Mouse (Mus musculus): ENCODE results near the gene B3gnt8. TPM values are rescaled to one million over a fixed set of nuclear protein-coding genes. Genes with fewer than 3 reads are reported as not detected.

Gene B3gnt8
- total RNA-seq, 1 experiment from 2014 or later: 4.2 TPM

- ATAC-seq (replicated peaks; ENCODE audit: low read depth, poor library complexity, severe bottlenecking): no peak
Observed at GRCm38 (mm10) chr7:25655601-25656428, 29.4 kb downstream of the B3gnt8 start.

- no peak for ATAC-seq (replicated peaks; ENCODE audit: low read depth, poor library complexity, severe bottlenecking)
Observed at GRCm38 (mm10) chr7:25657785-25658184, 31.3 kb downstream of the B3gnt8 start.

DNA sequence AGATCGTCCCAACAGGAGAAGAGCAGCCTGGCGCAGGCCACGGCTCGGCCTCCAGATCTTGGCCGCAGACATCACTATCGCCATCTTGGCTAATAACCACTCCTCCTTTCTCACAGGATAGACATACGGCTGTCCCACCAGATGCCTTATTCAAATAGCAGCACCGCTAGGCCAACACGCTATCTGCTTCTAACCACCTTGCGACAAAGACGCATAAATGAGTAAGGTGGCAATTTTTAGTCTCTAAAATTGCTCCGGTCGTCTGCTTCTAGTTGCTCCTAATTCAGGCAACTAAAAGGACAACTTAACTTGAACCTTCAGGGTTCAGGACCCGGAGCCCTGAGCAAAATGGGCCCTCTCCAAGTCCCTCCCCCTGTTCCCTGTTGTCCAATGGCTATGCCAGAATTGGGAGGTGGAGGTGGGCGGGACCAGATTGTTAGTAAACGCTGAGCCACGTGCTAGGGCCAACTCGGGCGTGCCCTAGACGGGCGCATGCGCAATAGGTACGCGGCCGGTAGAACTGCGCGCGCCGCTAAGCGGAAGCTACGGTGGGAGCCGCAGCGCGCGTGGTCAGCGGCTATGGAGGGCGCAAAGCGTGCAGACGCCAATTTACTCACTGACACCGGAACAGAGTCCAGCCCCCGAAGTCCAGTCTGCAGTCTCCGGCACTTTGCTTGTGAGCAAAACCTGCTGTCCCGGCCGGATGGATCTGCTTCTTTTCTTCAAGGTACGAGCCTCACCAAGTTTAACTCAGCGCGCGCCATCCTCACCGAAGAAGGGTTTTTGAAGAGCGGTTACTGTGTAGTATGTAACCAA, 32.4 kb downstream of the B3gnt8 start, which contains the start of the genes Bckdha and Exosc5:
Gene Bckdha (minus strand): TSS at position 325 of the 816 bp plus-strand sequence.
Gene Exosc5 (plus strand): TSS at position 508 of the 816 bp plus-strand sequence.
- ATAC-seq (replicated peaks; ENCODE audit: low read depth, poor library complexity, severe bottlenecking): peak; percentile 97

DNA sequence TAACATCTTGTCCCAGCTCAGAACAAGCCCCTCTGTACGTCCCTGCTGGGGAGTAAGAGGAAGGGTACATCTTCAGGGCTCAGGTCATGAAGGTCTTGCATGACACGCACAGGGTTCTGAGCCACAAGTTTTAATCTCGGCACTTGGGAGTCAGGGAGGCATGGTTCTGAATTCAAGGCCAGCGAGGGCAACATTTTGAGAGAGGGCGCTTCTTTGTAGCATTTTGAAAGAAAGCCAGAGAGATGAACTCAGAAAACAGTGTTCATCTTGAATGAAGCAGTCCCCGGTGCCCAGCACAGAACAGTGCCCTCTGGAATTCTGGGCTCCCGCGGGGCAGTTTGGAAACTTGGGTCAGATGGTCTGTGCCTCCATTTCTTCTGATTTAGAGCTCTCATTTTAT, 39.9 kb downstream of the B3gnt8 start:
- no peak for ATAC-seq (replicated peaks; ENCODE audit: low read depth, poor library complexity, severe bottlenecking)

- no peak for ATAC-seq (replicated peaks; ENCODE audit: low read depth, poor library complexity, severe bottlenecking)
Observed at GRCm38 (mm10) chr7:25669158-25669557, 42.7 kb downstream of the B3gnt8 start.

- no peak for ATAC-seq (replicated peaks; ENCODE audit: low read depth, poor library complexity, severe bottlenecking)
Observed at GRCm38 (mm10) chr7:25669631-25670030, 43.2 kb downstream of the B3gnt8 start.

GRCm38 (mm10) chr7:25670096-25670495, 43.6 kb downstream of the B3gnt8 start:
- ATAC-seq (replicated peaks; ENCODE audit: low read depth, poor library complexity, severe bottlenecking): no peak

DNA sequence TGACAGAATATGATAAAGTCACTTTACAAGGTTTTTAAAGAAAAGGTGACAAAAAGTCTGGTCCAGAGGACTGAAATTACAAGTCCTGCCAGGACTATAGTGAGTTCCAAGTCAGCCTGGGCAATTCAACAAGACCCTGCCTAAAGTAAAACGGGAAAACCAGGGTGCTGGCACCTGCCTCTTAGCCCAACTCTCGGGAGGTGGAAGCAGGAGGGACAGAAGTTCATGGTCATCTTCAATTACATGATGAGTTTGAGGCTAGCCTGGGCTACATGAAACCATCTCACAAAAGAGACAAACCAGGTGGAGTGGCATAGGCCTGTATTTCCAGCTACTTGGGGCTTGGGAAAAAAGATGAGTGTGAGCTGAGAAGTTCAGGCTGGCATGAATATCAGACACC, 45.2 kb downstream of the B3gnt8 start:
- ATAC-seq (replicated peaks; ENCODE audit: low read depth, poor library complexity, severe bottlenecking): no peak

DNA sequence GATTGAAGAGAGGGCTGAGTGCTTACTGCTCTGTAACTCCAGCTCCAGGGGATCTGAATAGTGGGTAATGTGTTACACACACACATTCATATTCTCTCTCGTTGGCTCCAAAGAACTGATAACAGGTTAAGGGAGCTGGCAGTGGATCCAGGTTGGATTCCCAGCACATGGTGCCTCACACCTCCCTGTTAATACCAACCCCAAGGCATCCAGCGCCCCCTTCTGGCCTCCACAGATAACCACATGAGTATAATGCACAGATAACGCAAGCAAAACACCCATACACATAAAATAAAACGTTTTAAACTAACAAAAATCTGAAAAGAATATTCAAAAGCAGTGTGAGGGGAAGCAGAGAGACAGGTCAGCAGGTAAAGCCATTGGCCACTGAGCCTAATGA, 46.0 kb downstream of the B3gnt8 start:
- no peak for ATAC-seq (replicated peaks; ENCODE audit: low read depth, poor library complexity, severe bottlenecking)

DNA sequence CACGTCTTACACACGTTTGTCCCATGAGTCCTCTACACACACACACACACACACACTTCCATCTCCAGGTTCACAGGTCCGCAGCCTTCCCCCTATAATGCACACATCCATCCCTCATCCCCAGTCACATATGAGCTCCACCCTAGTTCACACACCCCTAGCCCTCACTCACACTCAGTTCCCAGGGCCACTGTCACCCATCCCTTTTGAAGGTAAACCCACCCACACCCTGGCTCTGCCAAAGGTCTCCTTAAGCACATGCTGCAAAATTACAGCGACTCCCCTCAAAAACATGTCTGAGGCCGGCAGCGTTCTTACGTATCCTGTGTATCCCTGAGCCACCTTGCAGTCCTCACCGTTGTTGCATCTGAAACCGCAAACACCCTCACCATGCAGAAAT, 47.8 kb downstream of the B3gnt8 start:
- ATAC-seq (replicated peaks; ENCODE audit: low read depth, poor library complexity, severe bottlenecking): peak; percentile 23

GRCm38 (mm10) chr7:25674719-25675300, 48.4 kb downstream of the B3gnt8 start, which contains the start of gene Tmem91:
TSS of gene Tmem91 (minus strand) at chr7:25675166.
- peak; percentile 43 for ATAC-seq (replicated peaks; ENCODE audit: low read depth, poor library complexity, severe bottlenecking)

GRCm38 (mm10) chr7:25675405-25675804, 49.0 kb downstream of the B3gnt8 start:
- no peak for ATAC-seq (replicated peaks; ENCODE audit: low read depth, poor library complexity, severe bottlenecking)

DNA sequence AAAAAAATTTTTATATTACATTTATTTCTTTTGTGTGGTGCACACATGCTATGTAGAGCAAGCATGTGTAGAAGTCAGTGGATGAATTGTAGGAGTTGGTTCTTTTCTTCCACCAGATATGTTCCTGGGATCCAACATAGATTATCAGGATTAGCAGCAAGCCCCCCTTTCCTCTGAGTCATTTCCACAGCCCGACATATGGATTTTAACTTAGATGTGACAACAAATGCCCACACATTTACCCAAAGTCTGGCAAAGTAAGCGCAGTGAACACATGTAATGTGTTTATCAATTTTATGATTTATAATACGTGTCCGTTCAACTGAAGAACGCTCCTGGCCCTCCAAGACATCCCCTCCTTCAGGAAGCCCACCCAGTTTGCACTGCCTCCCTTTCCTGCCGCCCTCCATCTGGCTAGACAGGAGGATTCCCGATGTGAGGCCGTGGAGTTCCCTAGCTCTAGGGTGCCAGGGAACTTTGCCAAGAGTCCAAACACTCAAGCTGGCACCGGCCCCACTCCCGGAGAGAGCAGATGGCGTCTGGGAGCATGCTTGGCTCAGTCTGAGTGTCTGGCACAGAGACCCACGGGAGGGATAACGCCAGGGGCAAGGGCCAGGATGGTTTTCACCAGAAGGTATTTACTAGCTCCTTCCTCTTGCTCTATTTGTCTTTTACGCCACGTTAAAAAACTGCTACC, 49.8 kb downstream of the B3gnt8 start:
- no peak for ATAC-seq (replicated peaks; ENCODE audit: low read depth, poor library complexity, severe bottlenecking)

DNA sequence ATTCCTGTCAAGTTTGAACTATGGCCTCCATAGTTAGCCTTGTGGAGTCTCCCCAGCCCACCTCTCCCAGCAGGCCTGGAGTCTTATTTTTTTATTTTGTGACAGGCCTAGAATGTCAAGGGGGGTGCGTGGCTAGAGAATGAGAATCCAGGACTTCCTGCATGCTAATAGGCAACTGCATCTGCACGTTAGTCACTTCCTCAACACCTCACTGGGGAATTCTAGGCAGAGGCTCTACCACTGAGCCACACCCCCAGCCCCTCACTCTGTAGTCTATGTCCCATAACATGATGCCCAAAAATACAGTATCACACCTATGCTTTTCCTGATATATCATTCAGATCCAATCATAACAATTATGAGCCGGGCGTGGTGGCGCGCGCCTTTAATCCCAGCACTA, 50.6 kb downstream of the B3gnt8 start:
- no peak for ATAC-seq (replicated peaks; ENCODE audit: low read depth, poor library complexity, severe bottlenecking)

DNA sequence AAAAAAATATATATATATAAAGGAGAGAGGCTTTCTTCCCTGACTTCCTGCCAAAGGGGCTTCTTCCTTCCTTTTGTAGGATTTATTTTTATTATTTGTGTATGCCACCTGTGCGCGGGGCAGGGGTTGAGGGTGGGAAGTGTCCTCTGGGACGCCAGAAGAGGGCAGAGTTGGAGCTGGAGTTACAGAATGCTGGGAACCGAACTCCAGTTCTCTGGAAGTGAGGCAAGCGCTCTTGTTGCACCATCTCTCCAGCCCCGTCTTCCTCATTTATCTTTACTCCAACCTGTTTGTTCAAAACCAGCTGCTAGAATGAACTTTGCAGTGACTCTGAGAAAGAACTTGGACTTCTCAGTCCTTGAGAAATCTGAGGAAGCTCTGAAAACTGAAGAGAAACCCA, 53.5 kb downstream of the B3gnt8 start:
- ATAC-seq (replicated peaks; ENCODE audit: low read depth, poor library complexity, severe bottlenecking): no peak

DNA sequence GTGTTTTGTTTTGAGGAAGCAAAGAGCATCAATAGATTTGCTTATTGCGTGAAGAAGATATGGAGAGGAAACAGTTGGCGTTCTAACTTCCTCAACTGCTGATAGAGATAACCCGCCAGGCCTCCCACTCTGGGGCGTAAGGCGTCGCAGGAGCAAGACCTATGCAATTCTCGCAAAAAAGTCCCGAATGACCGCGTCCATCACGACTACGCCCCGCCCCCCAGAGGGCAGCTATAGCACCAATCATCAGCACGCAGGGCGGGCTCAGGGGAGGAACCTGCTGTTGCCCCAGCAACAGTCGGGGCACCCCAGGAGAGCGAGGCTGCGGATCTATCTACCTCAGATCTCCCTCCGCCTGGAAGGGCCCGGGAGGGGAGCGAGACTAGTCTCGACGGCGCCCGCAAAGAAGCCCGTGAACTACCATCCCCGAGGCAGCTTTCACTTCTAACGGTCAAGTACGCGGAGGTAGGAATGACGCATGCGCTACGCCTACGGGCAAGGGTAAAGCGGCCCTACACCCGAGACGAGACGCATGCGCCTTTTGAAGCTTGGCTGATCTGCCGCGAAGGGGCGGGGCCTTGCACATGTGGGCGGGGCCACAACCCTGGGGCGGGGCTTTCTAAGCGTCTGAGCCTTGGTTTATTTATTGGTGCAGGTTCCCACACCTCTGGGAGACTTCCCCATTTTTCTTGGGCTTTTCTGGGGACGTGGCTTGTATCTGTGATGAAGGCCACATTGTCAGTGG, 54.2 kb downstream of the B3gnt8 start, which contains the start of gene B9d2:
Gene B9d2 (plus strand): TSS at position 267 of the 745 bp plus-strand sequence.
- ATAC-seq (replicated peaks; ENCODE audit: low read depth, poor library complexity, severe bottlenecking): peak; percentile 70

DNA sequence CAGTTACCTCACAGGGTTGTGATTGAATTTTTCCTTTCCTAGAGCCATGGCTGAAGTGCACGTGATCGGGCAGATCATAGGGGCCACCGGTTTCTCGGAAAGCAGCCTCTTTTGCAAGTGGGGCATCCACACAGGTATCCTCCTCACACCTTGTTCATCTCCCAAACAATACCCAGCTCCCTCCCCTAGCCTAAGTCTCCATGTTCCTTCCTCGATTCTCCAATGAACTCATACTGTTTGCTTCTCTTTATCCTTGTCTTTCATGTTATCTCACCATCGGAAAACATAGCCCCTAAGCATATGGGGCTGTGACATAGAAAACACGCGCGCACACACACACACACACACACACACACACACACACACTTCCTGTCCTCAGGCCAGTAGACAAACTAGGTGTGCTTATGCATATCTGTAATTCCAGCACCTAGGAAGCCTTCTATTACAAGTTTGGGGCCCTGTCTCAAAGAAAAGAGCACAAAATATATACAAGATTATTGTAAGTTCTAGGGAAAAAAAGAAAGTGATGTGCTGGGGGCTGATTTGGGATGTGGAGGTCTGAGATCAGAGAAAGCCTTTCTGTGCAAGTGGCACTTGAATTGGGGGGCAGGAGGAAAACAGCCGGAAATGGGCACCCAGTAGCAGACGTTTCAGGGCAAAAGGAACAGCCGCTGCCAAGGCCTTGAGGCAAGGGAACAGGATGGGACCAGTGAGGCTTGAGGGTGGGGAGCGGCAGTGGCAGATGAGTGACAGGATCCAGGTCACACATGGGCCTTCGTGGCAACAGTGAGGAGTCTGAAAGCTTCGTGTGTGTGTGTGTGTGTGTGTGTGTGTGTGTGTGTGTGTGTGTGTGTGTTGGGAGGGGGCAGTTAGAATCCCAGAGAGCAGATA, 55.1 kb downstream of the B3gnt8 start:
- ATAC-seq (replicated peaks; ENCODE audit: low read depth, poor library complexity, severe bottlenecking): no peak

DNA sequence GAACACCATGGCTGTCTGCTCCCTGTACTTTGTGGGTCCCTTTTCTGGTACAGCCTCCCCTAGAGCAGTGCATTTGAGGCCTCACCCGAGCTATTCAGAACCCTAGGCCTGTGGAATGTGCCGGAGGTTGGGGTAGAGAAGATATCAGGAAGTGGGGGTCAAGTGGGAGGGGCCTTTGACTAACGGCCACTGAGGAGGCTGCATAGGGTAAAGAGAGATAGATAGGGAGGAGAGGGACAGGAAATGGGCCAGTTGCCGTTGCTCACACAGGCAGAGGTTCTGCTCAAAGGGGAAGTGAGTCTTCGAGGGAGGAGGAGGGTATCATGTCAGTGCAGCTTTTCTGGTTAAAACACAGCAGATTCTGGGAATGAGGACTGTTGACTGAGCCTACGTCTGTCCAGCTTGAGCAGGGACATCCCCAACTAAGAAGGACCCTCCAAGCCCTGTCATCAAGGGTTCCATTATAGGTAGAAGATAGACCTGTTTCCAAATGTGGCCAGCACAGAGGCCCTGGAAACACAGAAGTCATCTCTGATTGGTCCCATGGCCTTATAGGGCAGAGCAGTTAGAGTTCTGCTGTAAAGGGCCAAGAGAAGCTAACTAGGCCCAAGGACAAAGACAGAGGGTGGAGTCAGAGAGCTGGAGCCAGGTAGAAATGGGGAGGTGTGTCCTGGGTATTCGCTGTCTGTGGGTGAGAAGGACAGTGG, 57.2 kb downstream of the B3gnt8 start:
- ATAC-seq (replicated peaks; ENCODE audit: low read depth, poor library complexity, severe bottlenecking): peak; percentile 37

Data from common myeloid progenitor, adult 5-6 weeks (primary cell).